Mouse (Mus musculus) midbrain, postnatal 0 days (tissue): ENCODE measurements around the gene Nav2. TPM values are rescaled to one million over a fixed set of nuclear protein-coding genes. Genes with fewer than 3 reads are reported as not detected.
A peak's percentile ranks its signal among the peaks of the same experiment; 100 is the strongest.

Experiments
- ATAC-seq: fragments of 200-750 bp; cut with Nextera tagmentation; 2 replicates; pipeline ENCODE4 v1.8.0; 2017; ENCODE audit warnings: moderate number of reproducible peaks, mild to moderate bottlenecking, moderate TSS enrichment, moderate library complexity; ENCODE audit not compliant: low FRiP score
- DNase-seq: peaks from one replicate; pipeline ENCODE4 v3.0.0-alpha.2; 2015; ENCODE audit warnings: low spot score
- H3K27ac ChIP-seq: fragments of 300-500 bp; sonication (generic); 2 replicates; pipeline ENCODE4 v1.5.1; 2014; ENCODE audit warnings: low read depth, mild to moderate bottlenecking, low read length, mixed read lengths
- H3K27me3 ChIP-seq: fragments of 300-500 bp; sonication (generic); 2 replicates; pipeline ENCODE4 v1.6.1; 2014; ENCODE audit warnings: low read length, control low read depth, mixed read lengths; ENCODE audit not compliant: insufficient read depth
- H3K36me3 ChIP-seq: fragments of 300-500 bp; sonication (generic); 2 replicates; pipeline ENCODE4 v1.6.1; 2014; ENCODE audit warnings: low read length, control low read depth, mixed read lengths; ENCODE audit not compliant: insufficient read depth
- H3K4me1 ChIP-seq: fragments of 300-500 bp; sonication (generic); 2 replicates; pipeline ENCODE4 v1.6.1; 2014; ENCODE audit warnings: mild to moderate bottlenecking, control low read depth, antibody characterized with exemption, low read length, mixed read lengths; ENCODE audit not compliant: insufficient read depth
- H3K4me2 ChIP-seq: fragments of 300-500 bp; sonication (generic); 2 replicates; pipeline ENCODE4 v1.6.1; 2014; ENCODE audit warnings: low read depth, mild to moderate bottlenecking, low read length, mixed read lengths; ENCODE audit not compliant: poor library complexity, severe bottlenecking
- H3K4me3 ChIP-seq: fragments of 300-500 bp; sonication (generic); 2 replicates; pipeline ENCODE4 v1.5.1; 2014; ENCODE audit warnings: low read depth, mild to moderate bottlenecking, low read length, moderate library complexity
- H3K9ac ChIP-seq: fragments of 300-500 bp; sonication (generic); replicated peaks from 2 replicates; pipeline ENCODE4 v1.6.1; 2014; ENCODE audit warnings: mild to moderate bottlenecking, low read length, moderate library complexity, mixed read lengths; ENCODE audit not compliant: poor library complexity, severe bottlenecking
- H3K9me3 ChIP-seq: fragments of 300-500 bp; sonication (generic); 2 replicates; pipeline ENCODE4 v1.6.1; 2016; ENCODE audit warnings: low read length, control low read depth
- CTCF ChIP-seq: IDR thresholded peaks from 2 replicates; pipeline ENCODE4 v1.5.1; 2016; ENCODE audit warnings: antibody characterized with exemption, mild to moderate bottlenecking
- WGBS: fragments of 180-500 bp; shearing (Covaris S2); extraction: QIAGEN DNeasy Blood & Tissue Kit; methylation state at CpG from one replicate; pipeline ENCODE4 v1.1.7; 2014; 5-methylcytosine and 5-hydroxymethylcytosine counted together
- polyA plus RNA-seq: library from polyadenylated mRNA; unstranded; fragments of >200 nt; fragmentation: Nextera tagmentation; extraction: Ambion mirVana; gene quantifications from 2 replicates; pipeline ENCODE4 v1.2.1, GENCODE M21; 2015
- total RNA-seq: library from RNA; depleted of rRNA; stranded (reverse); fragments of >200 nt; gene quantifications from 2 replicates; pipeline ENCODE4 v1.2.3, GENCODE M21; 2014

Nav2 gene
- total and polyA plus RNA-seq, 2 experiments from 2014 or later: 18.3 to 53.8 TPM

GRCm38 (mm10) chr7:49105501-49105900 is 197.0 kb downstream of the Nav2 start:
- Histone ChIP-seq H3K36me3 (no peaks in the 10 kb centered on the region), H3K27me3 (no peaks in the 10 kb centered on the region), H3K4me3 (no peak overlapping the region), H3K9ac (no peak overlapping the region), H3K9me3 (no peaks in the 10 kb centered on the region), H3K4me1 (no peaks in the 10 kb centered on the region), H3K4me2 (no peak overlapping the region), H3K27ac (no peak overlapping the region)
- no peak for TF ChIP-seq CTCF
- 33% methylated on average over 2 of the region's 2 CpGs for WGBS
- ATAC-seq: no peak
- no peak for DNase-seq

DNA sequence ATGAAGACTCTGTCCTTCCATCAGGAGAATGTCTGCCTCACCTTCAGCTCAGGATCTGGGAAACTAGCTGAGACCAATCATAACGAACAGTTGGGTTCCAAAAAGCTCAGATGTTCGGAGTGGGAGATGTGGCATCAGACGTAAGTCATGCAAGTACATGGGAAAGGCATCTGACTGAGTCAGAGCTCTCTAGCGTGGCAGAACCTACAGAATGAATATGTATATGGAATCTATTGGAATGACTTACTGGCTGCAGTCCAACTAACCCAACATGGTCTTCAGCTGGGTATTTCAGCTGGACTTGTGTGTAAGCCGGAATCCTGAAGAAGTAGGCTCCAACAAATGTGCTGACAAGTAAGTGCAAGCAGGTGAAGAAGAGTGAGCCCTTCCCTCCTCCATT is 199.6 kb downstream of the Nav2 start:
- DNase-seq: no peak
- Histone ChIP-seq H3K4me1 (no peaks in the 10 kb centered on the region), H3K9me3 (no peaks in the 10 kb centered on the region), H3K27me3 (no peaks in the 10 kb centered on the region), H3K36me3 (no peaks in the 10 kb centered on the region), H3K9ac (no peak overlapping the region), H3K4me2 (no peak overlapping the region), H3K4me3 (no peak overlapping the region), H3K27ac (no peak overlapping the region)
- ATAC-seq: no peak
- 76% methylated on average over 5 of the region's 5 CpGs for WGBS
- no peak for TF ChIP-seq CTCF

DNA sequence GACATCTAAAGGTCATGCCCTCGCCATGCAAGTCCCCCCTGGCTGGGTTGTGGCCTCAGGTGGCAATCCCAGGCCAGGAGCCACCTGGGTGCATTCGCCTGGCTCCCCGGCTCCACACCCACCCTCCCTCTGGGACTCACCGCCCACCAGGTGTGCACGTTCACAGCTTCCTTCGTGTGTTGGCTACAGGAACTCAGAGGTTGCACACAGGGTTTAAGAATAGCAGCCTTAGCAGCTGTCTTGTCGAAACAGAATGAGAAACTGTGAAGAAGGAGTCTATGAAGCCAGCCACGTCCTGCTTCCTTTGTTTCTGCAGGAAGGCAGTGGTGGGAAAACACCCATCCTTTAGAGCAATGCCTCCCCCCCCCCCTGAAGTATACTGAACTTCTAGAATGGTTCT is 210.5 kb downstream of the Nav2 start:
- Histone ChIP-seq H3K4me3 (no peak overlapping the region), H3K9me3 (no peaks in the 10 kb centered on the region), H3K27me3 (no peaks in the 10 kb centered on the region), H3K4me1 (peaks cover 7% of the 10 kb centered on the region; the same call in 1 of the 2 replicates), H3K36me3 (no peaks in the 10 kb centered on the region), H3K27ac (no peak overlapping the region), H3K9ac (no peak overlapping the region), H3K4me2 (no peak overlapping the region)
- 71% methylated on average over 8 of the region's 8 CpGs for WGBS
- no peak for TF ChIP-seq CTCF
- no peak for ATAC-seq
- DNase-seq: no peak

- DNase-seq (peak; percentile 87), ATAC-seq (peak; percentile 56)
- H3K4me1 ChIP-seq: peaks cover 7% of the 10 kb centered on the region; the same call in 1 of the 2 replicates
- H3K9me3 ChIP-seq: no peaks in the 10 kb centered on the region
- H3K4me3 ChIP-seq: peak overlapping the region; percentile 27
- peak overlapping the region; percentile 65 for H3K4me2 ChIP-seq
- H3K36me3 ChIP-seq: no peaks in the 10 kb centered on the region
- no peaks in the 10 kb centered on the region for H3K27me3 ChIP-seq
- no peak for TF ChIP-seq CTCF
- WGBS: 8% methylated on average over 20 of the region's 20 CpGs
- H3K27ac ChIP-seq: peak overlapping the region; percentile 64
- peak overlapping the region; percentile 50 for H3K9ac ChIP-seq
These were observed 211.4 kb downstream of the Nav2 start for GRCm38 (mm10) chr7:49119794-49120487.

- Histone ChIP-seq H3K9me3 (no peaks in the 10 kb centered on the region), H3K27ac (peak overlapping the region; percentile 64), H3K4me2 (peak overlapping the region; percentile 65), H3K4me1 (peaks cover 7% of the 10 kb centered on the region; the same call in 1 of the 2 replicates), H3K36me3 (no peaks in the 10 kb centered on the region), H3K4me3 (peak overlapping the region; percentile 27), H3K27me3 (no peaks in the 10 kb centered on the region), H3K9ac (peak overlapping the region; percentile 50)
- ATAC-seq (peak; percentile 31; the same call in 1 of the 2 replicates), DNase-seq (peak; percentile 30)
- 14% methylated on average over 6 of the region's 6 CpGs for WGBS
- no peak for TF ChIP-seq CTCF
These were observed 212.0 kb downstream of the Nav2 start for GRCm38 (mm10) chr7:49120488-49120864.

DNA sequence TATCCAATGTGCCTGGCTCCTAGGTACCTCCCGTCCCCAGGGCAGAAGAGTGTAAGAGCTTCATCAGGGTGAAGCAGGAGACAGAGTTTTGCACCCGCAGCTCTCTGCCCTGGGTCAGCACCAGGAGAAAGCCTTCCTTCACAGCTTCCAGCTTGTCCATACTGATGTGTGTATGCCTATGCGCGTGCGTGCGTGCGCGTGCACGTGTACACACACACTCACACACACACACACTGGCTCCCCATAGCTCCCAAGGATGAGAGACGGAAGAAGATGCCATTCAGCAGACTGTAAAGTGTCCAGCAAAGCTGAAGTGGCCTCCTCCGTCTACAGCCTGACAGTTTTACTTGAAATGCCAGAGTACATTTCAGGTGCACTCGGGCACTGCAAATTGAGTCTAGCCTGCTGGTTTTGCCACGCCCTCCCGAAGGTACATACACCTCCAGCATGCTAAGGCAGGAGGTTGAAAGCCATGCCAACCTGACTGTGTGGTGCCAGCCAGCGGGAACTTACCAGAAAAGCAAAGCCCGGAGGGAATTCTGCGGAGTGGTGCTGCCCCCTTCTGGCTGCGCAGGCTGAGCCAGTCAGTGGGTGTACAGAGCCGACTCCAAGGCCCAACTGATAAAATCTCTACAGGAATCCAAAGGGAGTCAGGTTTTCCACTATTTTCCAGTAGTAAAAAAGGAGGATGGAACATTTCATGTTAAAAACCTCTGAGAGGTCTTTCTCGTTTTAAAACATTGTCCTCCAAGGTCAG is 212.6 kb downstream of the Nav2 start:
- WGBS: 27% methylated on average over 20 of the region's 20 CpGs
- peaks cover 7% of the 10 kb centered on the region; the same call in 1 of the 2 replicates for H3K4me1 ChIP-seq
- H3K4me3 ChIP-seq: no peak overlapping the region
- peak; percentile 94 for DNase-seq
- peak; percentile 91 for TF ChIP-seq CTCF
- H3K9me3 ChIP-seq: no peaks in the 10 kb centered on the region
- peak overlapping the region; percentile 64; the same call in 1 of the 2 replicates for H3K27ac ChIP-seq
- peak; percentile 64 for ATAC-seq
- H3K9ac ChIP-seq: no peak overlapping the region
- peak overlapping the region; percentile 65 for H3K4me2 ChIP-seq
- no peaks in the 10 kb centered on the region for H3K36me3 ChIP-seq
- H3K27me3 ChIP-seq: no peaks in the 10 kb centered on the region
